Mouse (Mus musculus): ENCODE results near the gene Olfr157. TPM values are rescaled to one million over a fixed set of nuclear protein-coding genes. Genes with fewer than 3 reads are reported as not detected.

Gene Olfr157
- not detected in 2 replicates for polyA plus RNA-seq (2016; fragmentation: Nextera tagmentation; extraction: Ambion mirVana)

GRCm38 (mm10) chr4:43840101-43840500 lies at the start of gene Olfr157:
TSS of gene Olfr157 (minus strand) at chr4:43840201.
- ATAC-seq (ENCODE audit: low FRiP score, low read depth): no peak
- Histone ChIP-seq H3K27me3 (replicated peaks) (no peaks in the 10 kb centered on the region), H3K9ac (no peak within 1 kb of the TSS), H3K4me3 (no peak within 1 kb of the TSS), H3K4me2 (replicated peaks) (no peak within 1 kb of the TSS), H3K4me1 (no peaks in the 10 kb centered on the region), H3K9me3 (0 out of 2 replicates have a peak, but pooled peaks cover 4% of the 10 kb centered on the region), H3K36me3 (no peaks in the 10 kb centered on the region), H3K27ac (no peak within 1 kb of the TSS)
- 68% methylated on average over 1 of the region's 1 CpGs for WGBS

GRCm38 (mm10) chr4:43884196-43884595 lies 44.2 kb upstream of the Olfr157 start:
- no peaks in the 10 kb centered on the region for H3K4me1 ChIP-seq
- H3K27ac ChIP-seq: no peak overlapping the region
- no peaks in the 10 kb centered on the region for H3K27me3 ChIP-seq (replicated peaks)
- ATAC-seq (ENCODE audit: low FRiP score, low read depth): no peak
- whole genome bisulfite sequencing: 45% methylated on average over 4 of the region's 4 CpGs
- H3K9ac ChIP-seq: no peak overlapping the region
- H3K4me3 ChIP-seq: no peak overlapping the region
- no peaks in the 10 kb centered on the region for H3K36me3 ChIP-seq
- no peaks in the 10 kb centered on the region for H3K9me3 ChIP-seq
- H3K4me2 ChIP-seq (replicated peaks): no peak overlapping the region

- H3K27me3 ChIP-seq (replicated peaks): no peaks in the 10 kb centered on the region
- no peak overlapping the region for H3K4me2 ChIP-seq (replicated peaks)
- no peaks in the 10 kb centered on the region for H3K36me3 ChIP-seq
- H3K27ac ChIP-seq: no peak overlapping the region
- peaks cover 20% of the 10 kb centered on the region for H3K4me1 ChIP-seq
- no peaks in the 10 kb centered on the region for H3K9me3 ChIP-seq
- 85% methylated on average over 6 of the region's 6 CpGs for WGBS
- no peak for ATAC-seq (ENCODE audit: low FRiP score, low read depth)
- H3K9ac ChIP-seq: no peak overlapping the region
- no peak overlapping the region for H3K4me3 ChIP-seq
These were observed 39.6 kb upstream of the Olfr157 start for GRCm38 (mm10) chr4:43879566-43879965.

GRCm38 (mm10) chr4:43878121-43878776 lies 38.2 kb upstream of the Olfr157 start:
- no peak for ATAC-seq (ENCODE audit: low FRiP score, low read depth)
- WGBS: 70% methylated on average over 5 of the region's 5 CpGs
- Histone ChIP-seq H3K4me3 (no peak overlapping the region), H3K27ac (no peak overlapping the region), H3K9me3 (no peaks in the 10 kb centered on the region), H3K4me2 (replicated peaks) (no peak overlapping the region; the same call in 1 of the 2 replicates), H3K27me3 (replicated peaks) (no peaks in the 10 kb centered on the region), H3K9ac (no peak overlapping the region), H3K4me1 (peaks cover 21% of the 10 kb centered on the region), H3K36me3 (no peaks in the 10 kb centered on the region)

GRCm38 (mm10) chr4:43877230-43877629 lies 37.2 kb upstream of the Olfr157 start:
- Histone ChIP-seq H3K4me3 (no peak overlapping the region), H3K36me3 (no peaks in the 10 kb centered on the region), H3K27me3 (replicated peaks) (no peaks in the 10 kb centered on the region), H3K4me2 (replicated peaks) (peak overlapping the region; percentile 22; the same call in 1 of the 2 replicates), H3K27ac (no peak overlapping the region), H3K9ac (no peak overlapping the region), H3K4me1 (peaks cover 21% of the 10 kb centered on the region), H3K9me3 (no peaks in the 10 kb centered on the region)
- WGBS: 98% methylated on average over 1 of the region's 1 CpGs
- ATAC-seq (ENCODE audit: low FRiP score, low read depth): no peak

GRCm38 (mm10) chr4:43875919-43876411 lies 36.0 kb upstream of the Olfr157 start:
- under 1% methylated on average over 20 of the region's 20 CpGs for WGBS
- peak overlapping the region; percentile 94 for H3K4me2 ChIP-seq (replicated peaks)

GRCm38 (mm10) chr4:43875160-43875918 lies 35.3 kb upstream of the Olfr157 start, which contains the start of gene Reck:
TSS of gene Reck (plus strand) at chr4:43875530.
- H3K27me3 ChIP-seq (replicated peaks): no peaks in the 10 kb centered on the region
- peaks cover 21% of the 10 kb centered on the region for H3K4me1 ChIP-seq
- H3K9ac ChIP-seq: peak within 1 kb of the TSS; percentile 81
- H3K9me3 ChIP-seq: no peaks in the 10 kb centered on the region
- peak within 1 kb of the TSS; percentile 87 for H3K4me3 ChIP-seq
- under 1% methylated on average over 72 of the region's 73 CpGs for WGBS
- peak within 1 kb of the TSS; percentile 94 for H3K4me2 ChIP-seq (replicated peaks)
- ATAC-seq (ENCODE audit: low FRiP score, low read depth): peak; percentile 94
- H3K27ac ChIP-seq: 0 out of 2 replicates have a peak within 1 kb of the TSS, but pooled peaks have one; percentile 15
- no peaks in the 10 kb centered on the region for H3K36me3 ChIP-seq

More at GRCm38 (mm10) chr4:43875919-43876411, 36.0 kb upstream of the Olfr157 start:
- peak overlapping the region; percentile 87 for H3K4me3 ChIP-seq
- peak; percentile 74 for ATAC-seq (ENCODE audit: low FRiP score, low read depth)
- H3K36me3 ChIP-seq: no peaks in the 10 kb centered on the region
- peaks cover 21% of the 10 kb centered on the region for H3K4me1 ChIP-seq
- H3K27me3 ChIP-seq (replicated peaks): no peaks in the 10 kb centered on the region
- H3K27ac ChIP-seq: 0 out of 2 replicates have a peak overlapping the region, but pooled peaks have one; percentile 15
- H3K9me3 ChIP-seq: no peaks in the 10 kb centered on the region
- peak overlapping the region; percentile 81 for H3K9ac ChIP-seq

- peak overlapping the region; percentile 94 for H3K4me2 ChIP-seq (replicated peaks)
- no peak overlapping the region for H3K27ac ChIP-seq
- ATAC-seq (ENCODE audit: low FRiP score, low read depth): no peak
- no peaks in the 10 kb centered on the region for H3K36me3 ChIP-seq
- peak overlapping the region; percentile 87; the same call in 1 of the 2 replicates for H3K4me3 ChIP-seq
- 48% methylated on average over 7 of the region's 7 CpGs for WGBS
- H3K9ac ChIP-seq: peak overlapping the region; percentile 81; the same call in 1 of the 2 replicates
- H3K4me1 ChIP-seq: peaks cover 21% of the 10 kb centered on the region
- H3K27me3 ChIP-seq (replicated peaks): no peaks in the 10 kb centered on the region
- H3K9me3 ChIP-seq: no peaks in the 10 kb centered on the region
These were observed 34.5 kb upstream of the Olfr157 start for GRCm38 (mm10) chr4:43874501-43874900.

- no peak for ATAC-seq (ENCODE audit: low FRiP score, low read depth)
- no peak overlapping the region for H3K27ac ChIP-seq
- no peak overlapping the region for H3K4me3 ChIP-seq
- peaks cover 4% of the 10 kb centered on the region; the same call in 1 of the 2 replicates for H3K4me1 ChIP-seq
- H3K9ac ChIP-seq: no peak overlapping the region
- no peak overlapping the region for H3K4me2 ChIP-seq (replicated peaks)
- H3K27me3 ChIP-seq (replicated peaks): no peaks in the 10 kb centered on the region
- 91% methylated on average over 10 of the region's 10 CpGs for WGBS
- H3K9me3 ChIP-seq: no peaks in the 10 kb centered on the region
- H3K36me3 ChIP-seq: no peaks in the 10 kb centered on the region
These were observed 29.8 kb upstream of the Olfr157 start for GRCm38 (mm10) chr4:43869821-43870220.

GRCm38 (mm10) chr4:43863298-43863697 lies 23.3 kb upstream of the Olfr157 start:
- ATAC-seq (ENCODE audit: low FRiP score, low read depth): no peak
- H3K4me3 ChIP-seq: no peak overlapping the region
- H3K36me3 ChIP-seq: no peaks in the 10 kb centered on the region
- no peaks in the 10 kb centered on the region for H3K4me1 ChIP-seq
- H3K9me3 ChIP-seq: no peaks in the 10 kb centered on the region
- no peaks in the 10 kb centered on the region for H3K27me3 ChIP-seq (replicated peaks)
- 70% methylated on average over 4 of the region's 4 CpGs for WGBS
- no peak overlapping the region for H3K4me2 ChIP-seq (replicated peaks)
- H3K9ac ChIP-seq: no peak overlapping the region
- H3K27ac ChIP-seq: no peak overlapping the region

- H3K9me3 ChIP-seq: no peaks in the 10 kb centered on the region
- H3K36me3 ChIP-seq: no peaks in the 10 kb centered on the region
- 16% methylated on average over 14 of the region's 14 CpGs for WGBS
- no peaks in the 10 kb centered on the region for H3K4me1 ChIP-seq
- no peak overlapping the region for H3K27ac ChIP-seq
- no peak overlapping the region for H3K9ac ChIP-seq
- ATAC-seq (ENCODE audit: low FRiP score, low read depth): no peak
- H3K27me3 ChIP-seq (replicated peaks): no peaks in the 10 kb centered on the region
- H3K4me3 ChIP-seq: no peak overlapping the region
- no peak overlapping the region for H3K4me2 ChIP-seq (replicated peaks)
These were observed 20.9 kb upstream of the Olfr157 start for GRCm38 (mm10) chr4:43860744-43861519.
